Mouse (Mus musculus) ES-E14 (cell line): Measurements from ENCODE around the gene Tceal3.

Source experiments
- HCFC1 ChIP-seq: IDR thresholded peaks from 2 replicates; pipeline ENCODE4 v1.6.1; 2012; ENCODE audit warnings: low read length, inconsistent platforms, borderline replicate concordance; ENCODE audit not compliant: insufficient read depth
- MAFK ChIP-seq: IDR thresholded peaks from 2 replicates; pipeline ENCODE4 v1.6.1; 2014; ENCODE audit warnings: mild to moderate bottlenecking, low read depth, low read length, inconsistent platforms; ENCODE audit not compliant: insufficient read depth

GRCm38 (mm10) chrX:136668794-136669193 lies 78.2 kb downstream of the Tceal3 start:
- TF ChIP-seq HCFC1 (no peak), MAFK (no peak)
